Mouse (Mus musculus) kidney, adult 2 months (tissue): ENCODE measurements around the gene Slc22a15. TPM values are rescaled to one million over a fixed set of nuclear protein-coding genes. Genes with fewer than 3 reads are reported as not detected.
A peak's percentile ranks its signal among the peaks of the same experiment; 100 is the strongest.

Experiments used
- DNase-seq: peaks from one replicate; pipeline ENCODE4 v3.0.0; 2021
- H3K27ac ChIP-seq: fragments of 200-500 bp; 2 replicates; pipeline ENCODE4 v1.5.1; 2012; ENCODE audit warnings: low read depth, low read length, control low read depth, inconsistent platforms; ENCODE audit not compliant: insufficient read depth
- H3K27me3 ChIP-seq: fragments of 200-500 bp; replicated peaks from 2 replicates; pipeline ENCODE4 v1.6.1; 2012; ENCODE audit warnings: mild to moderate bottlenecking, moderate library complexity, low read length, inconsistent platforms; ENCODE audit not compliant: control insufficient read depth, insufficient read depth
- H3K36me3 ChIP-seq: fragments of 200-500 bp; 2 replicates; pipeline ENCODE4 v1.6.1; 2012; ENCODE audit warnings: mild to moderate bottlenecking, moderate library complexity, low read length, inconsistent platforms; ENCODE audit not compliant: control insufficient read depth, insufficient read depth
- H3K4me1 ChIP-seq: fragments of 200-500 bp; 2 replicates; pipeline ENCODE4 v1.6.1; 2011; ENCODE audit warnings: low read length; ENCODE audit not compliant: control insufficient read depth, insufficient read depth
- H3K4me3 ChIP-seq: fragments of 200-500 bp; 2 replicates; pipeline ENCODE4 v1.5.1; 2011; ENCODE audit warnings: mild to moderate bottlenecking, low read depth, low read length, control low read depth; ENCODE audit not compliant: insufficient read depth
- CTCF ChIP-seq: fragments of 200-500 bp; conservative IDR thresholded peaks from 2 replicates; pipeline ENCODE4 v1.5.1; 2011; ENCODE audit warnings: low read depth, mild to moderate bottlenecking, control low read depth, low read length, moderate library complexity, mixed read lengths; ENCODE audit not compliant: insufficient read depth, insufficient read length
- POLR2A ChIP-seq: fragments of 200-500 bp; IDR thresholded peaks from one replicate; pipeline ENCODE4 v1.6.1; 2011; ENCODE audit warnings: low read depth, low read length, control low read depth
- WGBS: fragments of 180-500 bp; shearing (Covaris S2); methylation state at CpG from one replicate; pipeline ENCODE4 v1.1.7; 2018; 5-methylcytosine and 5-hydroxymethylcytosine counted together
- polyA plus RNA-seq: library from polyadenylated mRNA; depleted of rRNA; stranded (reverse); fragments of >200 nt; gene quantifications from 2 replicates; pipeline ENCODE4 v1.2.3, GENCODE M21; 2012

Slc22a15 gene
- polyA plus RNA-seq, 1 experiment = 2.7 TPM

GRCm38 (mm10) chr3:101952577-101952976, 28.3 kb upstream of the Slc22a15 start:
- no peaks in the 10 kb centered on the region for H3K4me1 ChIP-seq
- WGBS = 96% methylated on average over 2 of the region's 2 CpGs
- H3K27me3 ChIP-seq = no peaks in the 10 kb centered on the region
- TF ChIP-seq CTCF (no peak), POLR2A (no peak)
- H3K4me3 ChIP-seq = no peak overlapping the region
- no peak for DNase-seq
- H3K27ac ChIP-seq = no peak overlapping the region
- H3K36me3 ChIP-seq = no peaks in the 10 kb centered on the region

- Histone ChIP-seq H3K4me3 (no peak overlapping the region), H3K27me3 (no peaks in the 10 kb centered on the region), H3K4me1 (no peaks in the 10 kb centered on the region), H3K27ac (no peak overlapping the region), H3K36me3 (no peaks in the 10 kb centered on the region)
- peak; percentile 36 for DNase-seq
- TF ChIP-seq POLR2A (no peak), CTCF (no peak)
- 53% methylated on average over 3 of the region's 3 CpGs for WGBS
Observed at GRCm38 (mm10) chr3:101948572-101948971, 24.3 kb upstream of the Slc22a15 start.

- no peak for TF ChIP-seq POLR2A
- no peak for TF ChIP-seq CTCF
- Histone ChIP-seq H3K4me3 (no peak overlapping the region), H3K27me3 (no peaks in the 10 kb centered on the region), H3K4me1 (no peaks in the 10 kb centered on the region), H3K27ac (no peak overlapping the region), H3K36me3 (no peaks in the 10 kb centered on the region)
- DNase-seq = no peak
- 83% methylated on average over 4 of the region's 4 CpGs for WGBS
Observed at GRCm38 (mm10) chr3:101947250-101947649, 23.0 kb upstream of the Slc22a15 start.

- Histone ChIP-seq H3K36me3 (no peaks in the 10 kb centered on the region), H3K4me3 (no peak overlapping the region), H3K27ac (no peak overlapping the region), H3K27me3 (no peaks in the 10 kb centered on the region), H3K4me1 (no peaks in the 10 kb centered on the region)
- 55% methylated on average over 5 of the region's 5 CpGs for WGBS
- TF ChIP-seq POLR2A (no peak), CTCF (no peak)
- DNase-seq = no peak
Observed at GRCm38 (mm10) chr3:101945257-101945656, 21.0 kb upstream of the Slc22a15 start.

- Histone ChIP-seq H3K4me3 (no peak overlapping the region), H3K4me1 (no peaks in the 10 kb centered on the region), H3K36me3 (no peaks in the 10 kb centered on the region), H3K27me3 (no peaks in the 10 kb centered on the region), H3K27ac (no peak overlapping the region)
- DNase-seq = no peak
- no peak for TF ChIP-seq CTCF
- no peak for TF ChIP-seq POLR2A
- WGBS = 87% methylated on average over 4 of the region's 4 CpGs
Observed at GRCm38 (mm10) chr3:101940418-101940817, 16.2 kb upstream of the Slc22a15 start.

GRCm38 (mm10) chr3:101939865-101940264, 15.6 kb upstream of the Slc22a15 start:
- Histone ChIP-seq H3K4me1 (no peaks in the 10 kb centered on the region), H3K4me3 (no peak overlapping the region), H3K27me3 (no peaks in the 10 kb centered on the region), H3K36me3 (no peaks in the 10 kb centered on the region), H3K27ac (no peak overlapping the region)
- WGBS = 85% methylated on average over 3 of the region's 3 CpGs
- TF ChIP-seq POLR2A (no peak), CTCF (no peak)
- no peak for DNase-seq

DNA sequence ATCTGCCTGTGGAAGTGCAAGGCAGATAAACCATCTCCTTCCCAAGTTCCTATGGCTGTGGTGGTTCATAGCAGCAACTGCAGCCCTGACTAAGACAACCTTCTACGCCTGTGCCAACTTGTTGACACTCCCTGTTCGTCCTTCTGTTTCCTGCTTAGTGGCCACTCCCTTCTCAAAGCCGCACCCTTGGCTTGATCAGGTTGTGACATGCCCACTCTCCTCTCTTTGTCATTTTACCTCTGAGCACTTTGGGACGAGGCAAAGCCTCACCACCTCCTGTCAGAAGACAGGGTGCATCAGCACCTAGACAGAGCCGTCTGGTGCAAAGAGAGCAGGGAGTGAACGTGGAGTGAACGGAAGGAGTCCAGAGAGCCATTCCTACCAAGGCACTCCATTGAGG, 14.9 kb upstream of the Slc22a15 start:
- Histone ChIP-seq H3K4me1 (no peaks in the 10 kb centered on the region), H3K27me3 (no peaks in the 10 kb centered on the region), H3K36me3 (no peaks in the 10 kb centered on the region), H3K4me3 (no peak overlapping the region), H3K27ac (no peak overlapping the region)
- DNase-seq = no peak
- TF ChIP-seq POLR2A (no peak), CTCF (no peak)
- 64% methylated on average over 7 of the region's 7 CpGs for WGBS

DNA sequence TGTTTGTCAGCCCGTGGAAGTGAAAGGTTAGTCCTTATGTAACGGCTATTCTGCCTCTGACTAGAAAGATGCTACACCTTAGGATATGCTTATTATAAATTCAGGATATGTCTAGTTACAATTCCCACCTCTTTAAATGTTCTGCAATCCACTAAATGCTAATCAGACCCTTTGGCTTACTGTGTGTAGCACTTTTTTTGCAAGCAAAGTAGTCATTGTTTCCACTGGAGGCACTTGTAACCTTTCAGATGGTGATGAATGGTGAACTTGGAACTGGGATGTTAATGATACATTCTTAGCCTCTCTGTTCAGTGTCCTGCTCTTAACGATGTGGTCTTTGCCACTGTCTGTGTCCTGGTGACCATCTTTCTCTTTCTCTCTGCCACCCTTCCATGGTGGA, 12.1 kb upstream of the Slc22a15 start:
- H3K27me3 ChIP-seq = no peaks in the 10 kb centered on the region
- H3K36me3 ChIP-seq = no peaks in the 10 kb centered on the region
- no peak overlapping the region for H3K27ac ChIP-seq
- 73% methylated on average over 3 of the region's 3 CpGs for WGBS
- H3K4me1 ChIP-seq = no peaks in the 10 kb centered on the region
- no peak for DNase-seq
- TF ChIP-seq POLR2A (no peak), CTCF (no peak)
- no peak overlapping the region for H3K4me3 ChIP-seq
